Mouse (Mus musculus): ENCODE data around the gene Caprin1.

GRCm38 (mm10) chr2:103797491-103798009 is at the start of gene Caprin1:
- TF ChIP-seq CTCF (IDR thresholded peaks at IDR 0.05; ENCODE audit: low read depth) (no peak; the same call in 1 of the 2 replicates), EP300 (IDR thresholded peaks at IDR 0.05; ENCODE audit: low read depth) (peak; percentile 72)
